Mouse (Mus musculus) heart, embryonic 14.5 days (tissue): ENCODE measurements around the gene Hunk. TPM values are rescaled to one million over a fixed set of nuclear protein-coding genes. Genes with fewer than 3 reads are reported as not detected.

Experiments
- ATAC-seq: fragments of 200-750 bp; cut with Nextera tagmentation; 2 replicates; pipeline ENCODE4 v1.8.0; 2017; ENCODE audit warnings: low read depth, moderate TSS enrichment; ENCODE audit not compliant: insufficient number of reproducible peaks, insufficient read depth, low FRiP score
- H3K27ac ChIP-seq, 2 experiments: fragments of 200-500 bp in 1 of 2; fragments of 300-500 bp in 1 of 2; sonication (generic) in 1 of 2; replicated peaks in 1 of 2; 2 replicates each; pipeline ENCODE4 v1.5.1; 2012 to 2014; ENCODE audit warnings: low read depth in 2 of 2, low read length in 2 of 2, control low read depth in 1 of 2, mild to moderate bottlenecking in 1 of 2, mixed read lengths in 1 of 2; ENCODE audit not compliant: control insufficient read depth in 1 of 2, insufficient read depth in 1 of 2
- H3K27me3 ChIP-seq: fragments of 300-500 bp; sonication (generic); 2 replicates; pipeline ENCODE4 v1.6.1; 2014; ENCODE audit warnings: mild to moderate bottlenecking, low read length, control low read depth; ENCODE audit not compliant: control insufficient read depth, insufficient read depth
- H3K36me3 ChIP-seq: fragments of 300-500 bp; sonication (generic); 2 replicates; pipeline ENCODE4 v1.6.1; 2014; ENCODE audit warnings: mild to moderate bottlenecking, control low read depth, low read length, mixed read lengths; ENCODE audit not compliant: control insufficient read depth, insufficient read depth
- H3K4me1 ChIP-seq, 2 experiments: fragments of 200-500 bp in 1 of 2; fragments of 300-500 bp in 1 of 2; sonication (generic) in 1 of 2; 2 replicates each; pipeline ENCODE4 v1.6.1; 2012 to 2014; ENCODE audit warnings: low read length in 2 of 2, control low read depth in 1 of 2, mixed read lengths in 1 of 2; ENCODE audit not compliant: control insufficient read depth in 2 of 2, insufficient read depth in 2 of 2
- H3K4me2 ChIP-seq: fragments of 300-500 bp; sonication (generic); 2 replicates; pipeline ENCODE4 v1.6.1; 2014; ENCODE audit warnings: mild to moderate bottlenecking, low read length
- H3K4me3 ChIP-seq, 2 experiments: fragments of 200-500 bp in 1 of 2; fragments of 300-500 bp in 1 of 2; sonication (generic) in 1 of 2; 2 replicates each; pipeline ENCODE4 v1.5.1; 2012 to 2014; ENCODE audit warnings: low read length in 2 of 2, mild to moderate bottlenecking in 2 of 2, control low read depth in 1 of 2, low read depth in 1 of 2, moderate library complexity in 1 of 2; ENCODE audit not compliant: control insufficient read depth in 1 of 2, insufficient read depth in 1 of 2
- H3K9ac ChIP-seq: fragments of 300-500 bp; sonication (generic); 2 replicates; pipeline ENCODE4 v1.6.1; 2014; ENCODE audit warnings: mild to moderate bottlenecking, low read length
- H3K9me3 ChIP-seq: fragments of 300-500 bp; sonication (generic); 2 replicates; pipeline ENCODE4 v1.6.1; 2016; ENCODE audit warnings: low read length, control low read depth; ENCODE audit not compliant: control insufficient read depth
- WGBS: fragments of 180-500 bp; shearing (Covaris S2); extraction: QIAGEN DNeasy Blood & Tissue Kit; methylation state at CpG from one replicate; pipeline ENCODE4 v1.1.7; 2014; 5-methylcytosine and 5-hydroxymethylcytosine counted together
- polyA plus RNA-seq: library from polyadenylated mRNA; unstranded; fragments of >200 nt; fragmentation: Nextera tagmentation; extraction: Ambion mirVana; gene quantifications from 2 replicates; pipeline ENCODE4 v1.2.1, GENCODE M21; 2014

Gene Hunk
- polyA plus RNA-seq, 1 experiment from 2014 or later = 10.4 TPM

- peaks cover 30 to 37% of the 10 kb centered on the region in 2 experiments for H3K4me1 ChIP-seq
- WGBS = 80% methylated on average over 16 of the region's 16 CpGs
These were observed 4.9 kb downstream of the Hunk start for GRCm38 (mm10) chr16:90390731-90391130.

GRCm38 (mm10) chr16:90394761-90395160 is 8.9 kb downstream of the Hunk start:
- peaks cover 26 to 27% of the 10 kb centered on the region in 2 experiments for H3K4me1 ChIP-seq

More at GRCm38 (mm10) chr16:90390731-90391130, 4.9 kb downstream of the Hunk start:
- Histone ChIP-seq H3K9me3 (0 out of 2 replicates have a peak, but pooled peaks cover 4% of the 10 kb centered on the region), H3K36me3 (peaks cover 17% of the 10 kb centered on the region), H3K4me3 (no peak overlapping the region), H3K4me2 (no peak overlapping the region), H3K9ac (no peak overlapping the region), H3K27me3 (no peaks in the 10 kb centered on the region), H3K27ac (0 out of 4 replicates have a peak overlapping the region, but pooled peaks of 1 of the 2 experiments have one; percentile 33)
- ATAC-seq = no peak

GRCm38 (mm10) chr16:90395996-90396556 is 10.3 kb downstream of the Hunk start:
- no peaks in the 10 kb centered on the region for H3K27me3 ChIP-seq
- H3K9me3 ChIP-seq = 0 out of 2 replicates have a peak, but pooled peaks cover 4% of the 10 kb centered on the region
- no peak overlapping the region; a peak in 1 of 4 replicates for H3K27ac ChIP-seq
- H3K4me1 ChIP-seq = peaks cover 22 to 30% of the 10 kb centered on the region in 2 experiments
- no peak for ATAC-seq
- H3K4me2 ChIP-seq = no peak overlapping the region
- no peak overlapping the region for H3K9ac ChIP-seq
- H3K4me3 ChIP-seq = no peak overlapping the region
- 67% methylated on average over 11 of the region's 11 CpGs for WGBS
- peaks cover 11% of the 10 kb centered on the region for H3K36me3 ChIP-seq

More at GRCm38 (mm10) chr16:90394761-90395160, 8.9 kb downstream of the Hunk start:
- Histone ChIP-seq H3K27ac (no peak overlapping the region), H3K4me3 (no peak overlapping the region), H3K36me3 (peaks cover 17% of the 10 kb centered on the region), H3K27me3 (no peaks in the 10 kb centered on the region), H3K4me2 (no peak overlapping the region), H3K9ac (no peak overlapping the region), H3K9me3 (0 out of 2 replicates have a peak, but pooled peaks cover 4% of the 10 kb centered on the region)
- no peak for ATAC-seq
- WGBS = 75% methylated on average over 4 of the region's 4 CpGs

GRCm38 (mm10) chr16:90396882-90397281 is 11.1 kb downstream of the Hunk start:
- H3K4me1 ChIP-seq = peaks cover 25 to 38% of the 10 kb centered on the region in 2 experiments
- no peaks in the 10 kb centered on the region for H3K9me3 ChIP-seq
- H3K9ac ChIP-seq = no peak overlapping the region
- WGBS = 26% methylated on average over 2 of the region's 2 CpGs
- no peak overlapping the region for H3K4me3 ChIP-seq
- no peak overlapping the region for H3K4me2 ChIP-seq
- ATAC-seq = no peak
- H3K36me3 ChIP-seq = peaks cover 5% of the 10 kb centered on the region
- no peaks in the 10 kb centered on the region for H3K27me3 ChIP-seq
- no peak overlapping the region for H3K27ac ChIP-seq

GRCm38 (mm10) chr16:90400314-90400713 is 14.5 kb downstream of the Hunk start:
- Histone ChIP-seq H3K27ac (peak overlapping the region; percentile 56 to 67), H3K4me1 (peaks cover 20 to 39% of the 10 kb centered on the region in 2 experiments), H3K9me3 (no peaks in the 10 kb centered on the region), H3K4me3 (no peak overlapping the region), H3K27me3 (no peaks in the 10 kb centered on the region), H3K9ac (0 out of 2 replicates have a peak overlapping the region, but pooled peaks have one; percentile 25), H3K36me3 (0 out of 2 replicates have a peak, but pooled peaks cover 4% of the 10 kb centered on the region), H3K4me2 (peak overlapping the region; percentile 44)
- 9% methylated on average over 8 of the region's 9 CpGs for WGBS
- ATAC-seq = peak; percentile 51; the same call in 1 of the 2 replicates

- H3K9ac ChIP-seq = peak overlapping the region; percentile 25; the same call in 1 of the 2 replicates
- ATAC-seq = no peak
- H3K4me1 ChIP-seq = peaks cover 24 to 46% of the 10 kb centered on the region in 2 experiments
These were observed 15.3 kb downstream of the Hunk start for GRCm38 (mm10) chr16:90400906-90401666.

GRCm38 (mm10) chr16:90402292-90402691 is 16.5 kb downstream of the Hunk start:
- no peaks in the 10 kb centered on the region for H3K27me3 ChIP-seq
- H3K4me1 ChIP-seq = peaks cover 23 to 44% of the 10 kb centered on the region in 2 experiments
- ATAC-seq = no peak
- H3K4me2 ChIP-seq = no peak overlapping the region
- 0 out of 2 replicates have a peak, but pooled peaks cover 4% of the 10 kb centered on the region for H3K36me3 ChIP-seq
- no peak overlapping the region for H3K27ac ChIP-seq
- no peaks in the 10 kb centered on the region for H3K9me3 ChIP-seq
- WGBS = 74% methylated on average over 7 of the region's 7 CpGs
- H3K4me3 ChIP-seq = no peak overlapping the region
- no peak overlapping the region for H3K9ac ChIP-seq

More at GRCm38 (mm10) chr16:90400906-90401666, 15.3 kb downstream of the Hunk start:
- WGBS = 23% methylated on average over 12 of the region's 12 CpGs
- 0 out of 2 replicates have a peak, but pooled peaks cover 4% of the 10 kb centered on the region for H3K36me3 ChIP-seq
- H3K27ac ChIP-seq = peak overlapping the region; percentile 25 to 67; a peak in 3 of 4 replicates
- no peaks in the 10 kb centered on the region for H3K27me3 ChIP-seq
- no peak overlapping the region; a peak in 1 of 4 replicates for H3K4me3 ChIP-seq
- H3K4me2 ChIP-seq = peak overlapping the region; percentile 44
- H3K9me3 ChIP-seq = no peaks in the 10 kb centered on the region
